Mouse (Mus musculus) CD4-positive, CD25-positive, alpha-beta regulatory T cell, adult 9 weeks (primary cell): ENCODE results near the gene Olfr914. TPM values are rescaled to one million over a fixed set of nuclear protein-coding genes. Genes with fewer than 3 reads are reported as not detected.

Source experiments
- polyA plus RNA-seq: library from polyadenylated mRNA; unstranded; fragments of 100-300 nt; shearing (Covaris generic); gene quantifications from one replicate; pipeline ENCODE4 v1.2.1, GENCODE M21; 2017

Olfr914 gene
- polyA plus RNA-seq = not detected

DNA sequence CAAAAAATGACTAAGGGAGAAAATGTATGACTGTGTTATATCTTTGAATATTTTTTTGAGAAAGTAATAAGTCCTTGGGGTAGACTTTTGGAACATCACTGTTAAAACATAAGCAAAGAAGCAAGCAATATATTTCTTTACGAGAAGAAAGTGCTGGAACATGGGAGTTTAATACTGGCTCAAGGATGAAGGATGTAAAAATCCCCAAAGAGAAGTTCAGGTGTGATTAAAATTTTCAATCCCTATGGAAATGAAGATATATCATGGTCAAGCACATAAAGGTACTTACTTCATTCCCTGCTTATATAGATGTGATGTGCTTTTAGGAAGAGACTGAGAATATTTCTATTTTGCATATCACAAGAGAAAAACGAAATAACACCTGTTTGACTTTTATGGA, at the start of gene Olfr914:
Gene Olfr914 (plus strand): TSS at position 301 of the 400 bp plus-strand sequence.

DNA sequence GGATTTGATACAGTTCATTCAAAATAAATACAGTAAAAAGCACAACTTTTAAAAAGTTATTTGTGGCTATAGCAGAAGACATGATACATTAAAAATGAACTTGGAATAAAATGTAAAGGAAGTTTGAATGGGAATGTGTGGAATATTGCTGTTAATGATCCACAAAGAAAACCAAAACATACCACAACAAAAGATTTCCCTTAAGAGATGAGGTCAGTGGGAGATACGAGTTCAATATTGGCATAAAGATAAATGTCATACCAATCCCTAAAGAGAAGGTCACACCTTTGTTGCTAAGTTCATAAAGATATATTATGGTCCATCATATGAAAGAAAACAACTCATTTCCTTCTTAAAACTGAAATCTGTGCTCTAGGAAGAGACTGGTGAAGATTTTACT, 25.0 kb upstream of the Olfr914 start, which contains the start of gene Olfr912:
Gene Olfr912 (plus strand): TSS at position 301 of the 400 bp plus-strand sequence.

DNA sequence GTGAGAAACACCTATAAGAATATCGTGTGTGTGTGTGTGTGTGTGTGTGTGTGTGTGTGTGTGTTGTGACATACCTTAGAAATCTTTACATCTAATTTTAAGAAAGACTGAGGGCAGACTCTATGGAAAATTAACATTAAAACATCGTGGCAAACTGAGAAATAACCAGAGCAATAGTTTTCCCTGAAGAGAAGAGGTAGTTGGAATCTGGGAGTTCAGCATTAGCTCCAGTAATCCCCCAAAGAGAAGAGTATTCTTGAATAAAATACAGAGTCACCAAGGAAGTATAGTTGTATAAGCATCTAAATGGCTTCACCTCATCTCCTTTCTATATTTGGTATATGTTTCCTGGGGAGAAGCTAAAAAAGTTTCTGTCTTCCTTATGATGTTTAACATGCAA, 12.4 kb upstream of the Olfr914 start, which contains the start of gene Olfr913:
Gene Olfr913 (plus strand): TSS at position 301 of the 400 bp plus-strand sequence.

DNA sequence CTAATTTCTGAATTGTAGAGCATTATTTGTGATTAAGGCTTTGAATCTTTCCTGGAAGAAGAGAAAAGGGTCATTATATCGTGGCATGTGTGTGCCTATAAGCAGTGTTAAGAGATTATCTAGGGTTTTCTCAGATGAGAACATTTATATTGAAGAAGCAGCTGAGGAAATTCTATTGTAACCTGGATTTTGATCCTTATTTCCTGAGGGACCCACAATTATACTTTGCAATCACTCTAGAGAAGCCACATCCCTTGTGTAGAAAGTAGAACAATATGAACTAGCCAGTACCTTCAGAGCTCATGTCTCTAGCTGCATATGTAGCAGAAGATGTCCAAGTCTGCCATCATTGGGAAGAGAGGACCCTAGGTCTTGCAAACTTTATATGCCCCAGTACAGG, 54.9 kb downstream of the Olfr914 start, which contains the start of gene Olfr916:
Gene Olfr916 (minus strand): TSS at position 101 of the 400 bp plus-strand sequence.

Other genes starting within 250 kb of the Olfr914 start
- gene Olfr250, start 238.2 kb upstream of the Olfr914 start, polyA plus RNA-seq = not detected
- gene Olfr251, start 228.0 kb upstream of the Olfr914 start, polyA plus RNA-seq = not detected
- not detected for gene Olfr147, start 203.4 kb upstream of the Olfr914 start, polyA plus RNA-seq
- 0.20 TPM for gene Olfr901, start 175.6 kb upstream of the Olfr914 start, polyA plus RNA-seq
- gene Olfr902, start 157.4 kb upstream of the Olfr914 start, polyA plus RNA-seq = not detected
- gene Olfr904, start 142.0 kb upstream of the Olfr914 start, polyA plus RNA-seq = not detected
- gene Olfr905, start 134.0 kb upstream of the Olfr914 start, polyA plus RNA-seq = not detected
- not detected for gene Olfr906, start 118.0 kb upstream of the Olfr914 start, polyA plus RNA-seq
- not detected for gene Olfr907, start 109.3 kb upstream of the Olfr914 start, polyA plus RNA-seq
- gene Olfr911-ps1, start 83.5 kb upstream of the Olfr914 start, polyA plus RNA-seq = not detected
- not detected for gene Olfr910, start 67.3 kb upstream of the Olfr914 start, polyA plus RNA-seq
- 0.06 TPM for gene Olfr912, start 24.9 kb upstream of the Olfr914 start, polyA plus RNA-seq
- gene Olfr913, start 12.3 kb upstream of the Olfr914 start, polyA plus RNA-seq = not detected
- gene Olfr916, start 54.8 kb downstream of the Olfr914 start, polyA plus RNA-seq = not detected
- not detected for gene Olfr917, start 60.7 kb downstream of the Olfr914 start, polyA plus RNA-seq
- not detected for gene Olfr918, start 69.5 kb downstream of the Olfr914 start, polyA plus RNA-seq
- not detected for gene Olfr919, start 98.6 kb downstream of the Olfr914 start, polyA plus RNA-seq
- 44.0 TPM for gene Vwa5a, start 113.2 kb downstream of the Olfr914 start, polyA plus RNA-seq
- 0.16 TPM for gene Olfr920, start 147.2 kb downstream of the Olfr914 start, polyA plus RNA-seq
- gene Olfr921, start 168.0 kb downstream of the Olfr914 start, polyA plus RNA-seq = not detected
- not detected for gene Olfr922, start 209.5 kb downstream of the Olfr914 start, polyA plus RNA-seq
- not detected for gene Olfr923, start 221.4 kb downstream of the Olfr914 start, polyA plus RNA-seq
- gene Olfr924, start 239.3 kb downstream of the Olfr914 start, polyA plus RNA-seq = not detected
- gene Olfr26, start 250.0 kb downstream of the Olfr914 start, polyA plus RNA-seq = not detected